ENCODE assay signal across 9 mouse cellular contexts in the genomic region with DNA sequence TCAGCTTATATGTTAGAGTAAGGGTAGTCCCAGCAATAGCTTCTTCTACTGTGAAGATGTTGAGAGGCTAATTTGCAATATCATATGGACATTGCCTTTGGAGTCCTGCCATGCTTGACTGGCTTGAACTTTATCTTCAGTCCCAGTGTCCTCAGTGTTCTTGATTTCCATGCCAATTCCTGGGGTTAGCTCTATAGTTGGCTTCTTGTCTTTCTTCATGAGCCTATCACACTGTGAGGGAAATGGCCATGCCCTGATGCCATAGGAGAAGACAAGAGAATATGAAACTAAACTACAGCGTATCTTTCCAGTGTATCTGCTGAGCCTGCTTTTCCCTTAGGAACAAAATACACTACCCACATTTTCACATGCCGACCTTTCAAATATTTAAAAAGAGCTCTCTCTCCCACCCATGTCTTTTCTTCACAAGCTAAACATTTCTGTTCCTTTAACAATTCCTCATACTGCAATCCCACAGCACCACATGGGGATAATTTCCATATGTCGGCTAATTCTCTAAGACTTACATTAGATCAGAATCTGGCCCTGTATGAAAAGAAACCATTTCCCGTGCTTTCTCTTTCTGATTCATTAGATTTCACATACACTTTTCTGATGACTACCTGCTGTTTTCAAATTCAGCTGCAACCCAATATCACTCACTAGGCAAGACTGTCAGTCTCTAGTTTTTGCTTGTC.
DNase-seq lines count a peak whose midpoint lies in the region; TF ChIP-seq lines count a peak whose summit lies in the region.
"Had no signal": no experiment of that assay in that cellular context is flagged by ENCODE, and none has a peak within 500 bp of the region (broad histone marks: within the 10 kb centered on the region; RNA-seq: fewer than 3 reads in every experiment).

No protein-coding gene starts in this region.

- DNase-seq in kidney, adult 9 months, result peak; percentile 46
- DNase-seq in kidney, postnatal 4 days, result no peak
- peak; percentile 58 for DNase-seq in adipocyte (ENCODE audit: low spot score)
- peak; percentile 40 for DNase-seq in brain, embryonic 14.5 days (ENCODE audit: low read depth)
- peak; percentile 3 to 27 for DNase-seq in cerebellum, postnatal 14 days
- no peak for DNase-seq in adrenal gland, postnatal 14 days
- no peak for DNase-seq in embryo, embryonic 10 days (ENCODE audit: low spot score)
- DNase-seq: gastrocnemius, postnatal 25 days; right cerebral cortex, adult 18-20 months had no signal

- TF ChIP-seq CTCF in brain, embryonic 14.5 days (IDR thresholded peaks at IDR 0.05; ENCODE audit: borderline replicate concordance, extremely low read depth, insufficient read depth, insufficient read length), result no peak

- TF ChIP-seq POLR2A in brain, embryonic 14.5 days (IDR thresholded peaks at IDR 0.05; ENCODE audit: borderline replicate concordance, extremely low read depth, insufficient read depth, insufficient read length, poor library complexity, severe bottlenecking), result no peak

Comparison
In these comparisons a context has a peak if more than half of its experiments do, and no peak if none do; other contexts are left out.
1. DNase-seq: peak in kidney, adult 9 months (single experiment), adipocyte (single experiment), brain, embryonic 14.5 days (single experiment) and cerebellum, postnatal 14 days (2 of 2); none in kidney, postnatal 4 days (0 of 2), adrenal gland, postnatal 14 days (single experiment) and embryo, embryonic 10 days (single experiment).